Mouse (Mus musculus): ENCODE results near the gene Lrriq1. TPM values are rescaled to one million over a fixed set of nuclear protein-coding genes. Genes with fewer than 3 reads are reported as not detected.

The Lrriq1 gene
- total RNA-seq, 2 experiments from 2014 or later = not detected

GRCm38 (mm10) chr10:103029730-103030490 is 206.2 kb downstream of the Lrriq1 start, which contains the start of gene Alx1:
Gene Alx1 (minus strand): TSS chr10:103030215.
- intact Hi-C loops (cut with DNase I) = no loop called here
- no peak for DNase-seq

- DNase-seq = no peak
- intact Hi-C loops (cut with DNase I) = no loop called here
These were observed 206.9 kb downstream of the Lrriq1 start for GRCm38 (mm10) chr10:103029132-103029729.

DNA sequence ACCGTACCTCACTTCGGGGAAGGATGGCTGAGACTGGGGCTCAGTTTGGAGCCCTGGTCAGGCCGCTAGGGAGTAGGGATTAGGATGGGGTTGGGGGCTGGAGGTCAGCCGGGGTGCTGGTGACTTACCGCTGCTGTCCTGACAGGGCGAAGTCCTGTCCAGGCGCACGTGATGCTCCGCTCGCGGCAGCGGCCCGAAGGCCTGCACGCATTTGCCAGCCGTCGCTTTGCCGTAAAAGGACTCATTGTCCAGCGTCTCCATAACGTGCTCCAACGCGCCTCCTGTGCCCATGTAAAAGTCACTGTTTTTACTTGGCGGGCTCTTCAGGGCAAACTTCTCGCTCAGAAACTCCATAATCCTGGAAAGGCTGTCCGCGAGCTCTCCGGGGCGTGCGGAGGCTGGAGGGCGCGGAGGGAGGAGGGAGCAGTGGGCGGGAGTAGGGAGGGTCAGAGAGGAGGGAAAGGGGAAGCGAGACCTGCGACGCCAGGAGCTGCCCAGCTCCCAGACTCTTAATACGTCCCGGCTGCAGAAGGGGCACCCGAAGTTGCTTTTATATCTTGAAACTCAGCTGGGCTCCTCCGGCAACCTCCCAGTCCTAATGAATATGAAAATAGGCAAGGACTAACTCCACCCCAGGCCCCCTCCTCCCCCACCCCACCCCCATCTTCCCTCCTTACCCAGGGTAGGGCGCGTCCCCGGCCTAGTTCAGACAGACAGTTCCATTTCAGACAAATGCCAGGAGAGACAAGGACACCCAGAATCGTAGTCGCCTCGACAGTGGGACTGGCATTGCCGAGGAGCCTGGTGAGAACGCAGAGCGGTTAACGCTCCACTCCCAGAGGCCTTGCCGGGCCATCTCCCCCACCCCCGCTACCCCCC is 207.6 kb downstream of the Lrriq1 start:
- DNase-seq = peak; percentile 9 to 10

DNA sequence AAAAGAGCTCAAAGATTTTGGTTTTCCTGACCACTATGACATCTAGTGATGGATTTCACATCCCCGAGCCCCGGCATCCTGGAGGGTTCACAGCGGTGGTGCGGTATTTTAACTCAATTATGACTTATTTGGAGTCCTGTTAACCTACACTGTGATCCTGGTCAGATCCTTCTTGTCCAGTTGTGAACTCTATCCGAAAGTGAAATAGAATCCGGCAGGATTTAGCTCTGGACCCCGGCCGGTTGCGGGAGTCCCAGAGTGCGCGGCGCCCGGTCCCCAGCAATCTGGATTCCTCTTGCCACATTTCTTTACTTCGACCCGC is 208.2 kb downstream of the Lrriq1 start:
- peak in 1 of 2 experiments; percentile 2 for DNase-seq
- intact Hi-C loops (cut with DNase I) = no loop called here

More for the DNA sequence above, 207.6 kb downstream of the Lrriq1 start:
- intact Hi-C loops (cut with DNase I) = no loop called here

- no peak for DNase-seq
- intact Hi-C loops (cut with DNase I) = no loop called here
These were observed 208.7 kb downstream of the Lrriq1 start for GRCm38 (mm10) chr10:103027226-103027930.

DNA sequence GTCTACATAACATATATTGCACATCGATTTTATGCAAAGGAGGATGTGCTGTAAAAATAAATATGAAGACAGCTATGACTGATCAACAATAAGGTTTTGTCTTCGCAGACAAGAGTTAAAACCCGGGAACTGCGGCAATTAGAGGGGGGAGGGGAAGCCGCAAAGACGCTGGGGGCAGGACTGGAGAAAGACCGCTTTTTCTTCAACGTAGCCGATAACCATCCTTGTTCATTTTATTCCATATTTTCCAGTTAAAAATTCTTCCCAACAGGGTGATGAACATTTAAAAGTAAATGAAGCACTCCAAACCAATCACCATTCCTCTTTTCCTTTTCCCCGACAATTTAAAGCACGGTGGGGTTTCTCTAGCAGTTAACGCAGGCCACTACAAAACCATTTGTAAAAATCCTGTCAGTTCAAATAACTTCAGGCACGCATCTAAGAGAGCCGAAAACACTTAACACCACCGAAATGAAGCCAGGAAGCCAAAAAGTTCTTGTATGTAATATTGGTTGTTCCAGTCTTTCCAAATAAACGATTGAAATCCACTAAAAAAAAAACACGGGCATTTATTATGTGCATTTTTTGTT is 209.4 kb downstream of the Lrriq1 start:
- intact Hi-C loops (cut with DNase I) = no loop called here
- peak in 1 of 2 experiments; percentile 14 for DNase-seq

DNA sequence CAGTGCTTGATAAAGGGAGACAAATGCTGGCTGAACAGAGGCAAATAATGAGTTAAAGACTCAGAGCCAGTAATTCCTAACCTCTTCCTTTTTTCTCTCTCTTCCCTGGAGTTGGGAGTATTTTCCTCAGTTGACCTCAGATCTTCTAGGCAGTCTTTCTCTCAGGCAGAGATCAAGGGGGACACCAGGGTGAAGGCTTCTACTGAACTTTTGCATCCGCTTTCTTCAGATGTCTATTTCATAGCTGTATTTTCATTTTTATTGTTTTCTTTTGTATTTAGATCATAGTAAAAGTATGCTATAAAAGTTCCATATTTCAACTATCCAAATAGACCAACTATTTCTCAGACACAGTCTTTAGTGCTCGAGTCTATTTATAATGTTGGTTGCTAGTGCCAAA is 233.6 kb downstream of the Lrriq1 start:
- no peak for DNase-seq

GRCm38 (mm10) chr10:103000902-103001301 is 235.2 kb downstream of the Lrriq1 start:
- DNase-seq = no peak
- intact Hi-C loops (cut with DNase I) = no loop called here

More for the DNA sequence above, 233.6 kb downstream of the Lrriq1 start:
- intact Hi-C loops (cut with DNase I) = no loop called here

DNA sequence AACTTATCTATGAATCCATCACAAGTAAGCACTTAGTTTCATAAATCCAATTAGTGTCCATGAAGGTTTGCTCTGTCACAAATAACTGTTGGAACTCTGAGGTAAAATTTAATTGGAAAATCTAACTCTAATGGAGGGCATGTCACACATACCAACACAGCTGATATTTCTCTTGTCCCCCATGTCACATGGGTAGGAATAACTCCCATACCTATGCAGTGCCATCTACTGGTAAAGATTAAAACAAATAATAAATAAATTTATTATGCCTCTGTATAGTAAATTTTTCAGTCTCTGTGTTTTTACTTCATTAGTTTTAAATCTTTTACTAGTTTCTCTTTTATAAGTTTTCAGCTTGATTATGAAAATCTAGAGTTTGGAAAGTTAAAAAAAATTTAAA is 236.5 kb downstream of the Lrriq1 start:
- intact Hi-C loops (cut with DNase I) = no loop called here
- DNase-seq = no peak

Other genes with a start within 250 kb of the Lrriq1 start
- not detected for gene Alx1, start 206.1 kb downstream of the Lrriq1 start, total RNA-seq (2021)
- gene Slc6a15, start 131.5 kb upstream of the Lrriq1 start, total RNA-seq (2021) = under 1 TPM; 0.14 to 0.29 TPM